Mouse (Mus musculus) urinary bladder, postnatal 4 days (tissue): ENCODE measurements around the gene Olfr33.
A peak's percentile ranks its signal among the peaks of the same experiment; 100 is the strongest.

Source experiments
- DNase-seq, 2 experiments: peaks; one replicate each; pipeline ENCODE4 v3.0.0; 2021 to 2022; ENCODE audit warnings: low spot score in 2 of 2

The Olfr33 gene

GRCm38 (mm10) chr7:102718970-102719369 is at the start of gene Olfr33:
TSS of gene Olfr33 (minus strand) at chr7:102719070.
- DNase-seq = no peak

DNA sequence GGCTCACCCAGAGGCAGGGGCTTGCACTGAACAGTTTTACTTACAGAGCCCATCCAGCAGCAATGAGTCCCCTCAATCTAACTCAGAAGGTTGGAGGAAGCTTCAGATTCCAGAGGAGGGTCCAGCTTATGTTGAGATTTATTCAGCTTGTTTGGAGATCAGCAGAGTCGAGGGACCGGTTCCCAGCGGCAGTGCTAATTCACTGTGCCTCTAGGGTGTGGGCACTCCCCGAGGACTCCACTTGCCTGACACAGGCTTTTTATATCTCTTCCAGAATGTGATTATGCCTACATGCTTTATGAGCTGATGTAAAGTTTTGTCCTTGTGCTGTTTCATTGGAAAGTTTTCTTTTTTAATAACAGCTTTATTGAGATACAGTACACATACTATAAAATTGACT is 40.4 kb upstream of the Olfr33 start, which contains the start of the genes Olfr560 and Olfr78:
Gene Olfr560 (minus strand): TSS at position 101 of the 400 bp plus-strand sequence.
Gene Olfr78 (minus strand): TSS at position 206 of the 400 bp plus-strand sequence.
- no peak for DNase-seq

- no peak for DNase-seq
Measured at GRCm38 (mm10) chr7:102752086-102752485, 33.2 kb upstream of the Olfr33 start.

DNA sequence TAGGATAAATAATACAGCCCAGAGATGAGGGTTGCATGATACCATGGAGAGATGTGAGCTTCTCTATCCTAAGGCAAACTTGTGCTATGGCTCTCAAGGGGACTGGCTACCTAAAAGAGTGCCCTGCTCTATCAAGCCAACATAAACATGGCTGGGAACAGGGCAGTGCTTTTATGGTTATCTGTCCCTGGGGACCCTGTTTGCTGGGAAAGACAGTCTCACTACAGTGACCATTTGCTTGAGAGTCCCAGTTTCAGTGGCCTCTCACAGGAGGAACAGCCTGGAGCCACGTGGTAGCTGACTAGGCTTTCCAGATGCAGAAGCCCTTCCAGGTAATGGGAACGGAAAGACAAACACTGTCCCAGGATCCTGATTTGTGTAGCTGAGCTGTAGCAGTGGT is 18.8 kb upstream of the Olfr33 start:
- no peak for DNase-seq

DNA sequence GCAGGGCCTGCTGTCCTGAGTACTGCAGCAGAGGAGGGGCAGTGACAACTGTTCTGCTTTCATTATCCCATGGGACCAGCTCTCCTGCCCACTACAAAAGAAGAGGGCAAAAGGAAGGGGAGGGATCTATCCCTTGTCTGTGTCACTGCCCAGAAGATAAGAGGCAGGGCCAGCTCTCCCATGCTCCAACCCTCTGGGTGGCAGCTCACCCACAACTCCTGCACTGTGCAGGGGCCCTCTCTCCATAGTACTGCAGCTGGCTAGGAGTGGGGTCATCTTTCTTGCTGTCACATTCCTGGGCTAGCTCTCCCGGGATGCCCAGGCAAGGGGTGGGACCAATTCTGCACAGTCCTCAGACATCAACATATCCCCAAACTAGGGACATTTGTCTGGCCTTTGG is 14.9 kb upstream of the Olfr33 start:
- no peak for DNase-seq

DNA sequence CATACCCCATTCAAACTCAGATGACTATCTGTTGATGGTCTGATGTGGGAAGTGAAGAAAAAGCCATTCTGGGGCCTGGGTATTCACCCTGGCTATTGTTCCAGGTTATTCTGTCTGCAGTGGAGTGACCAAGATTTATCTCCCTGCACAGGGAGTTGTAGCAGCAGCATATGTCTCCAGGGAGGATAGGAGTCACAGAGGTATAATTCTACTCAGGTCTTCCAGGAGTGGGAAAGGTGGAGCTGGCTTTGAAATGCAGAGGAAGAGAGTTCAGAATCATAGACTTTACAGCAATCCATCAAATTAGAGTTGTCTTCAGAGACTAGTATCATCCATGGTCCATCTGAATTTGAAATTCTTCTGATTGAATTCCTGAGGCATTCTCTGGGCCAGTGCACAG is 8.5 kb upstream of the Olfr33 start, which contains the start of gene Olfr559:
Gene Olfr559 (minus strand): TSS at position 101 of the 400 bp plus-strand sequence.
- no peak for DNase-seq

- DNase-seq = no peak
Measured at GRCm38 (mm10) chr7:102701915-102702314, 17.0 kb downstream of the Olfr33 start, which contains the start of gene Olfr558. TSS of gene Olfr558 (plus strand) at chr7:102702215.

DNA sequence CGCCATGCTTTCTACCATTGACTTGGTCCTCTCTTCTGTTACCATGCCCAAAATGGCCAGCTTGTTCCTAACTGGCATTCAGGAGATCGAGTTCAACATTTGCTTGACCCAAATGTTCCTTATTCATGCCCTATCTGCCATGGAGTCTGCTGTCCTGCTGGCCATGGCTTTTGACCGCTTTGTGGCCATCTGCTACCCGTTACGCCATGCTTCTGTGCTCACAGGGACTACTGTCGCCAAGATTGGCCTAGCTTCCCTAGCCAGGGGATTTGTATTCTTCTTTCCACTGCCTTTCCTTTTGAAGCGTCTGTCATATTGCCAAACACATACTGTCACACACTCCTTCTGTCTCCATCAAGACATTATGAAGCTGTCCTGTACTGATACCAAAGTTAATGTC is 20.4 kb downstream of the Olfr33 start:
- DNase-seq = no peak

DNA sequence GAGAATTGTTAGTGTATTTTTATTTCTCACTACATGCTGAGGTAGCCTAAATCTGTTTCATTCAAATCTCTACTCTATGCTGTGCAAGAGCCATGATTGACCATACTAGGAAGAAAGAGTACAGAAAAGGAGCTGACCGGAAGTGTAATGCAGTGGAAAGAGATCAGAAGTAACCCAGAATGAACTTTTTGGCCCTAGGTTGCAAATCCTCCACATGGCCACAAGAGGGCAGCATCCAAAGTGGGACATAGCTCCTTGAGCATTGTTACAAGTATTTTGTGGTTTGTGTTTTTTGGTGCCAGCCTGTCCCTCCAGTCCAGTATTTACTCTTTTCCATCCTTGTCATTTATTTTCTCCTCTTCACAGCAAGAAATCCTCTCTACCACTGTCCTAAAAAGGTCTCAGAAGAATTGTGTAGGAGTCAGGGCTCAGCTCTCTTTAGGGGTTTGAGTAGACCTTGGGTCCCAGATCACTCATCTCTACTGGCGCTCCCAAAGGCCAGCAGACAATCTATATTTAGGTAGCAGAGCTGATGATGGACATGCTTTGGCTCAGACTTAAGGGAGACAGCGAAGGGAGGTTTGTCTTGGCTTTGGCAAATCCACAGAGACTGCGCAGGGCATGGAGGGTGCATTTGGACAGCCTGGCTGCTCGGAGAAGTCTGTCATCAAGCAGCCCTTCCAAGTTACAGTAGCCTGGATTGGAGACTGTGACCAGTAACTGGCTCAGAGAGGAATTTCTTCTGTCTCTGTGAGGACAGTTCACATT is 23.3 kb downstream of the Olfr33 start, which contains the start of gene Olfr557:
Gene Olfr557 (plus strand): TSS at position 553 of the 768 bp plus-strand sequence.
- DNase-seq = no peak

GRCm38 (mm10) chr7:102686944-102687501 is 31.8 kb downstream of the Olfr33 start, which contains the start of gene Trim68:
TSS of gene Trim68 (minus strand) at chr7:102687327.
- DNase-seq = peak; percentile 84 to 92

GRCm38 (mm10) chr7:102681916-102682315 is 37.0 kb downstream of the Olfr33 start:
- no peak for DNase-seq

DNA sequence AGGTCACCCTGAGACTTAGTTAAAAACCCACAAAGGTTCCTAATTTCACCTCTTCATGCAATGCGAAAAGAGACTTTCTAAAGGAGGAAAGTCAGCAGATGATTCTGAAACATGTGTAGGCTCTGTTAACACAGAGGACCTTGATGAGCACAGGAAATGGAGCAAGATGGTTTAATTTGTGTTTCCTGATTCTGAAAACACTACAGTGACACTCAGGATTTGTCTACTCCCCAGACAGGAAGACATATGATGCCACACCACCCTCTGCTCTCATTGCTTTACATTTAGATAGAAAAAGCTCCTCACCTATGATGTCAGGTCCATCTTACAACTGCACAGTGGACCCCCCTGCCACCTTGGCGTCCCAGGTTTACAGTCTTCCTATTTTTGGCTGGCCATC is 42.6 kb downstream of the Olfr33 start:
- no peak for DNase-seq

DNA sequence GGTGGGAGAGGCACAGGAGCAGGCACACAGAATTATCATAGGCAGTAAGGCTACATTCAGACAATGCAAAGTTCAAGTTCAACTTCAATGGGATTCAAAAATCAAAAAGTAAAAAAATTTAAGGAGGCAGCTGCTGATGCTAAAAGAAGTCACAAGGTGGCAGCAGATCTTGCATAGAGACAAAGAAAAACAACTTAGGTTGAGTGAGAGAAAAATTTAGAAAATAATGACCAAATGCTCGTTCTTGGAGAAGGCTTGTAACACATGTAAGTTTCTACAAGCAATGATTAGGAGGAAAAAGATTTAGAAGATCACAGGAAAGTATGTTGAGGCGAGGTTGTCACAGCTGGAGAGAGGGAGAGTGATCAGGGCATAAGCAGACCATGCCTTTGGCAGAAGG is 53.5 kb downstream of the Olfr33 start:
- no peak for DNase-seq

- DNase-seq = no peak
Measured at GRCm38 (mm10) chr7:102664599-102664998, 54.3 kb downstream of the Olfr33 start, which contains the start of gene Olfr556. TSS of gene Olfr556 (plus strand) at chr7:102664899.
